Mouse (Mus musculus) kidney, postnatal 10 days (tissue): ENCODE data around the gene Prok1.

Experiments
- DNase-seq: peaks from one replicate; pipeline ENCODE4 v3.0.0; 2021; ENCODE audit warnings: mixed read lengths

The Prok1 gene

GRCm38 (mm10) chr3:107239607-107240006, at the start of gene Prok1:
Gene Prok1 (minus strand): TSS chr3:107239707.
- DNase-seq, result no peak

GRCm38 (mm10) chr3:107287346-107287745, 47.8 kb upstream of the Prok1 start:
- DNase-seq, result no peak

- DNase-seq, result no peak
Observed at GRCm38 (mm10) chr3:107286123-107286522, 46.6 kb upstream of the Prok1 start.

GRCm38 (mm10) chr3:107278479-107279269, 39.2 kb upstream of the Prok1 start, which contains the start of gene Lamtor5:
Gene Lamtor5 (plus strand): TSS chr3:107278858.
- peak; percentile 94 for DNase-seq

- DNase-seq, result no peak
Observed at GRCm38 (mm10) chr3:107276626-107277025, 37.1 kb upstream of the Prok1 start.

- DNase-seq, result no peak
Observed at GRCm38 (mm10) chr3:107275996-107276395, 36.5 kb upstream of the Prok1 start.

- no peak for DNase-seq
Observed at GRCm38 (mm10) chr3:107275351-107275750, 35.8 kb upstream of the Prok1 start.

- peak; percentile 75 for DNase-seq
Observed at GRCm38 (mm10) chr3:107273820-107274219, 34.3 kb upstream of the Prok1 start.

- no peak for DNase-seq
Observed at GRCm38 (mm10) chr3:107272433-107272832, 32.9 kb upstream of the Prok1 start.

- no peak for DNase-seq
Observed at GRCm38 (mm10) chr3:107266814-107267345, 27.4 kb upstream of the Prok1 start.

GRCm38 (mm10) chr3:107261851-107262165, 22.3 kb upstream of the Prok1 start:
- no peak for DNase-seq

- DNase-seq, result peak; percentile 49
Observed at GRCm38 (mm10) chr3:107260956-107261850, 21.7 kb upstream of the Prok1 start.

GRCm38 (mm10) chr3:107257924-107258323, 18.4 kb upstream of the Prok1 start:
- DNase-seq, result peak; percentile 17

GRCm38 (mm10) chr3:107256724-107257123, 17.2 kb upstream of the Prok1 start:
- DNase-seq, result peak; percentile 27

- no peak for DNase-seq
Observed at GRCm38 (mm10) chr3:107255992-107256391, 16.5 kb upstream of the Prok1 start.

- peak; percentile 28 for DNase-seq
Observed at GRCm38 (mm10) chr3:107253925-107254324, 14.4 kb upstream of the Prok1 start.

GRCm38 (mm10) chr3:107252035-107252434, 12.5 kb upstream of the Prok1 start:
- DNase-seq, result peak; percentile 13

GRCm38 (mm10) chr3:107250320-107250719, 10.8 kb upstream of the Prok1 start:
- DNase-seq, result no peak

- no peak for DNase-seq
Observed at GRCm38 (mm10) chr3:107249042-107249441, 9.5 kb upstream of the Prok1 start.

GRCm38 (mm10) chr3:107246876-107247275, 7.4 kb upstream of the Prok1 start:
- no peak for DNase-seq

GRCm38 (mm10) chr3:107241389-107242094, 2.0 kb upstream of the Prok1 start:
- no peak for DNase-seq

- no peak for DNase-seq
Observed at GRCm38 (mm10) chr3:107238471-107238980, 981 bp downstream of the Prok1 start.

- no peak for DNase-seq
Observed at GRCm38 (mm10) chr3:107238051-107238450, 1.5 kb downstream of the Prok1 start.
